Mouse (Mus musculus): ENCODE results near the gene Tmed9. TPM values are rescaled to one million over a fixed set of nuclear protein-coding genes. Genes with fewer than 3 reads are reported as not detected.

Gene Tmed9
- total RNA-seq (2012; rRNA removed) (196 and 222 TPM in 2 replicates), total RNA-seq (2014; rRNA removed) (88.1 and 88.2 TPM in 2 replicates), polyA plus RNA-seq (2012; ENCODE audit: insufficient read length, low read depth) (194 and 197 TPM in 2 replicates)

DNA sequence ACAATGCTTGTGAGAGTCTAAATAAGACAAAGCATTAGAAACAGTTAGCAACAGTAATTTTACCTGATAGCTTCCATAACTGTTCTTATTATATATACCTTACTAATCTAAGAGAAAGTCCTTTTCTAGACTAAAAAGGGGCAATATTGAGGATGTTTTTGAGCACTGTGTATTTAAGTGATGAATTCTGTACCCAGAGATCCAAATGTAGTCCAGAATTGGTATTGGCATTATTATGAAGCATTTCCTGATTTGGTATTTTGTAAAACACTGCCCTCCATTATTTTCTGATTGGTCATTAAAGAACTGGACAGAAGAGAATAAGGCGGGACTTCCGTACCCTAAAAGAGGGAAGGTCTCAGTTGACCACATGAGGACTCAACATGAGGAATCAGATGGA is at the start of gene Tmed9:
TSS of gene Tmed9 (plus strand) at position 301 of the 400 bp plus-strand sequence.
- Histone ChIP-seq H3K4me2 (ENCODE audit: insufficient read depth, low read depth, poor library complexity, severe bottlenecking) (no peak within 1 kb of the TSS), H3K79me2 (replicated peaks; ENCODE audit: control insufficient read depth, extremely low read depth, insufficient read depth, poor library complexity, severe bottlenecking) (peaks cover 16% of the 10 kb centered on the region), H3K27me3 (replicated peaks) (no peaks in the 10 kb centered on the region), H3K9me3 (replicated peaks; ENCODE audit: low read length) (peaks cover 10% of the 10 kb centered on the region), H3K27ac (ENCODE audit: insufficient read depth, low read depth) (no peak within 1 kb of the TSS), H3K9ac (ENCODE audit: insufficient read depth, low read depth) (no peak within 1 kb of the TSS), H3K4me1 (ENCODE audit: control insufficient read depth in 1 of 2, insufficient read depth in 2 of 2) (peaks cover 7 to 29% of the 10 kb centered on the region in 2 experiments), H3K4me3 (replicated peaks in 1 of 3; ENCODE audit: low read depth in 2 of 3, low read length in 2 of 3, poor library complexity in 1 of 3) (no peak within 1 kb of the TSS), H3K36me3 (replicated peaks in 1 of 2; ENCODE audit: control insufficient read depth in 1 of 2, insufficient read depth in 1 of 2, low read length in 1 of 2) (peaks cover 0 to 12% of the 10 kb centered on the region in 2 experiments)
- DNase-seq (ENCODE audit: extremely low read depth): no peak
- dilution Hi-C loops (cut with MboI; ENCODE audit: extremely low pct_ligation_motif_present, extremely low pct_unique_long_range_greater_than_20kb, low sequenced_read_pairs) (no loop called here), in situ Hi-C loops (cut with MboI; ENCODE audit: low pct_ligation_motif_present, low pct_unique_long_range_greater_than_20kb, low sequenced_read_pairs) (no loop called here)
- TF ChIP-seq MAZ (IDR thresholded peaks at IDR 0.05; ENCODE audit: low read depth, low read length) (no peak), PAX5 (IDR thresholded peaks at IDR 0.05; ENCODE audit: low read length) (no peak), POLR2AphosphoS2 (IDR thresholded peaks at IDR 0.05; ENCODE audit: low read depth, low read length) (no peak), USF2 (conservative IDR thresholded peaks at IDR 0.05; ENCODE audit: low read depth, low read length) (no peak), ELF1 (IDR thresholded peaks at IDR 0.05; ENCODE audit: low read depth, low read length) (no peak), ZKSCAN1 (IDR thresholded peaks at IDR 0.05; ENCODE audit: borderline replicate concordance, low read depth, low read length) (no peak), ZNF384 (IDR thresholded peaks at IDR 0.05; ENCODE audit: low read depth, low read length) (no peak), BHLHE40 (IDR thresholded peaks at IDR 0.05; ENCODE audit: low read depth, low read length) (no peak), UBTF (IDR thresholded peaks at IDR 0.05; ENCODE audit: low read depth, low read length) (no peak), ETS1 (conservative IDR thresholded peaks at IDR 0.05; ENCODE audit: low read depth, low read length) (no peak), RCOR1 (conservative IDR thresholded peaks at IDR 0.05; ENCODE audit: low read depth, low read length) (no peak)

DNA sequence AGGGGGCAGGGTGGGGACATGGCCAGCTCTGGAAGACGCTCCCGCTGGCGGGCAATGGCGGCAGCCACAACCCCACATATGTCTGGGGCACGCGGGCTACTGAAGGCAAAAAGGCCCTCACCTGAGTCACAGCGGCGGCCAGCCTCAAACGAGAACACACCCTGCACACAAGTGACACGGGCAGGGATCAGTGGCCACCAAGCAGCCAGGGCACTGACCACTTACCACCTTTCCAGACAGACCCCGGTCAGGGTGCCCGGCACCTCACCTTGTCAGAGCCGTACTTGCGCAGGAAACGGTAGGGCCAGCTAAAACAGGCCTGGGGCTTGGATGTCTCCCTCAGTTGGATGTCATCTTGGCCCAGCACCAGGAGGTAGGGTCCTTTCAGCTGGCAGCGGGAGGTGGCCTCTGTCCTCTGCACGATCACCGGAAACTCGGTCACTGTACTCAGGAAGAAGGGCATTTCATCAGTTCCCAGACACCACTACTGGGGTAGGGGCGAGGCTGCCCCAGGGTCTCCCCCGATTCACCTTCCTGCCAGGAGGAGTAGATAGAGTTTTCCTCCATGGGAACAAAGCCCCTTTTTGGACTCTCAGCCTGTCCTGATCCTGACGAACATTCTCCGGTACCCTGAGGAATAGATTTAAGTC is 49.5 kb upstream of the Tmed9 start:
- Histone ChIP-seq H3K27me3 (replicated peaks) (no peaks in the 10 kb centered on the region), H3K4me3 (replicated peaks in 1 of 3; ENCODE audit: low read depth in 2 of 3, low read length in 2 of 3, poor library complexity in 1 of 3) (no peak overlapping the region), H3K4me2 (ENCODE audit: insufficient read depth, low read depth, poor library complexity, severe bottlenecking) (no peak overlapping the region), H3K36me3 (replicated peaks in 1 of 2; ENCODE audit: control insufficient read depth in 1 of 2, insufficient read depth in 1 of 2, low read length in 1 of 2) (peaks cover 37 to 43% of the 10 kb centered on the region in 2 experiments), H3K27ac (ENCODE audit: insufficient read depth, low read depth) (no peak overlapping the region), H3K9ac (ENCODE audit: insufficient read depth, low read depth) (no peak overlapping the region), H3K4me1 (ENCODE audit: control insufficient read depth in 1 of 2, insufficient read depth in 2 of 2) (peaks cover 17 to 42% of the 10 kb centered on the region in 2 experiments), H3K9me3 (replicated peaks; ENCODE audit: low read length) (peaks cover 8% of the 10 kb centered on the region), H3K79me2 (replicated peaks; ENCODE audit: control insufficient read depth, extremely low read depth, insufficient read depth, poor library complexity, severe bottlenecking) (peaks cover 2% of the 10 kb centered on the region; the same call in 1 of the 2 replicates)
- in situ Hi-C loops (cut with MboI; ENCODE audit: low pct_ligation_motif_present, low pct_unique_long_range_greater_than_20kb, low sequenced_read_pairs): loop anchor here (5.0 kb wide), 1 partner anchor 117 kb away; no protein-coding TSS in a partner anchor
- no peak for DNase-seq (ENCODE audit: extremely low read depth)
- no peak for TF ChIP-seq POLR2A (IDR thresholded peaks at IDR 0.05; ENCODE audit: low read depth, low read length)
- TF ChIP-seq MAZ (IDR thresholded peaks at IDR 0.05; ENCODE audit: low read depth, low read length): no peak
- TF ChIP-seq UBTF (IDR thresholded peaks at IDR 0.05; ENCODE audit: low read depth, low read length): no peak
- TF ChIP-seq SIN3A (IDR thresholded peaks at IDR 0.05; ENCODE audit: low read length): no peak
- no peak for TF ChIP-seq MYC (IDR thresholded peaks at IDR 0.05; ENCODE audit: low read depth, low read length)
- no peak for TF ChIP-seq HCFC1 (IDR thresholded peaks at IDR 0.05; ENCODE audit: low read depth, low read length)
- TF ChIP-seq KAT2A (IDR thresholded peaks at IDR 0.05; ENCODE audit: insufficient replicate concordance, low read length): no peak
- no peak for TF ChIP-seq NELFE (IDR thresholded peaks at IDR 0.05; ENCODE audit: low read depth, low read length)
- TF ChIP-seq RCOR1 (conservative IDR thresholded peaks at IDR 0.05; ENCODE audit: low read depth, low read length): no peak
- no peak for TF ChIP-seq SMC3 (IDR thresholded peaks at IDR 0.05; ENCODE audit: low read depth, low read length)
- no peak for TF ChIP-seq JUND (conservative IDR thresholded peaks at IDR 0.05; ENCODE audit: low read depth, low read length)
- TF ChIP-seq PAX5 (IDR thresholded peaks at IDR 0.05; ENCODE audit: low read length): no peak
- dilution Hi-C loops (cut with MboI; ENCODE audit: extremely low pct_ligation_motif_present, extremely low pct_unique_long_range_greater_than_20kb, low sequenced_read_pairs): no loop called here

Measured in CH12.LX (cell line).